Mouse (Mus musculus) stomach, embryonic 15.5 days (tissue): ENCODE data around the gene Csnk1e. TPM values are rescaled to one million over a fixed set of nuclear protein-coding genes. Genes with fewer than 3 reads are reported as not detected.

Experiments
- ATAC-seq: fragments of 200-750 bp; cut with Nextera tagmentation; 2 replicates; pipeline ENCODE4 v1.8.0; 2017; ENCODE audit warnings: low read depth, moderate number of reproducible peaks, moderate TSS enrichment; ENCODE audit not compliant: insufficient read depth, low FRiP score
- H3K27ac ChIP-seq: fragments of 300-500 bp; sonication (generic); 2 replicates; pipeline ENCODE4 v1.5.1; 2015; ENCODE audit warnings: mild to moderate bottlenecking, inconsistent platforms
- H3K27me3 ChIP-seq: fragments of 300-500 bp; sonication (generic); replicated peaks from 2 replicates; pipeline ENCODE4 v1.6.1; 2015; ENCODE audit warnings: inconsistent platforms
- H3K36me3 ChIP-seq: fragments of 300-500 bp; sonication (generic); 2 replicates; pipeline ENCODE4 v1.6.1; 2015; ENCODE audit warnings: inconsistent platforms
- H3K4me1 ChIP-seq: fragments of 300-500 bp; sonication (generic); 2 replicates; pipeline ENCODE4 v1.6.1; 2015; ENCODE audit warnings: inconsistent platforms
- H3K4me2 ChIP-seq: fragments of 300-500 bp; sonication (generic); 2 replicates; pipeline ENCODE4 v1.6.1; 2015; ENCODE audit warnings: mild to moderate bottlenecking, inconsistent platforms
- H3K4me3 ChIP-seq: fragments of 300-500 bp; sonication (generic); replicated peaks from 2 replicates; pipeline ENCODE4 v1.5.1; 2015; ENCODE audit warnings: inconsistent platforms
- H3K9ac ChIP-seq: fragments of 300-500 bp; sonication (generic); 2 replicates; pipeline ENCODE4 v1.6.1; 2015; ENCODE audit warnings: inconsistent platforms
- H3K9me3 ChIP-seq: fragments of 300-500 bp; sonication (generic); 2 replicates; pipeline ENCODE4 v1.6.1; 2016; ENCODE audit warnings: inconsistent platforms
- WGBS: fragments of 180-500 bp; shearing (Covaris S2); methylation state at CpG from one replicate; pipeline ENCODE4 v1.1.7; 2015; 5-methylcytosine and 5-hydroxymethylcytosine counted together
- polyA plus RNA-seq: library from polyadenylated mRNA; unstranded; fragments of >200 nt; fragmentation: Nextera tagmentation; extraction: Ambion mirVana; gene quantifications from 2 replicates; pipeline ENCODE4 v1.2.1, GENCODE M21; 2015

Csnk1e gene
- polyA plus RNA-seq, 1 experiment from 2014 or later: 66.0 TPM

DNA sequence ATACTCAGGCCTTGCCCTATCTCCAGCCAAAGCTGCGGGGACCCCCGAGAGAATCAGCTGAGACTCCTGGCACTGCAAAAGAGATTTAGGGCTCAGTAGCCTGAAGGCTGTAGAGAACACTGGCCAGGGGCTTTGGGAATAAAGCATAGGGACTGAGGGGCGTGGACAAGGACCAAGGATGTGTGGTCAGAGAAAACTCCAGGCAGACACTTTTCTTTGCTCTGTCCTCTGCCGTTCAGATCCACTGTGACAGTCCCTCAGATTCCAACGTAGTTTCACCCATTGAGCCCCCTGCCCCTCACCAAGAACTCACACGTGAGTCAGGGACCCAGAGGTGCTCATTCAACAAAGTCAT, 13.1 kb downstream of the Csnk1e start:
- ATAC-seq: 0 out of 2 replicates have a peak, but pooled peaks have one; percentile 7
- Histone ChIP-seq H3K4me1 (peaks cover 32% of the 10 kb centered on the region), H3K36me3 (no peaks in the 10 kb centered on the region), H3K27me3 (no peaks in the 10 kb centered on the region), H3K4me3 (peak overlapping the region; percentile 87), H3K4me2 (peak overlapping the region; percentile 65), H3K9me3 (no peaks in the 10 kb centered on the region), H3K9ac (peak overlapping the region; percentile 96; the same call in 1 of the 2 replicates), H3K27ac (peak overlapping the region; percentile 94)
- 7% methylated on average over 6 of the region's 6 CpGs for WGBS

DNA sequence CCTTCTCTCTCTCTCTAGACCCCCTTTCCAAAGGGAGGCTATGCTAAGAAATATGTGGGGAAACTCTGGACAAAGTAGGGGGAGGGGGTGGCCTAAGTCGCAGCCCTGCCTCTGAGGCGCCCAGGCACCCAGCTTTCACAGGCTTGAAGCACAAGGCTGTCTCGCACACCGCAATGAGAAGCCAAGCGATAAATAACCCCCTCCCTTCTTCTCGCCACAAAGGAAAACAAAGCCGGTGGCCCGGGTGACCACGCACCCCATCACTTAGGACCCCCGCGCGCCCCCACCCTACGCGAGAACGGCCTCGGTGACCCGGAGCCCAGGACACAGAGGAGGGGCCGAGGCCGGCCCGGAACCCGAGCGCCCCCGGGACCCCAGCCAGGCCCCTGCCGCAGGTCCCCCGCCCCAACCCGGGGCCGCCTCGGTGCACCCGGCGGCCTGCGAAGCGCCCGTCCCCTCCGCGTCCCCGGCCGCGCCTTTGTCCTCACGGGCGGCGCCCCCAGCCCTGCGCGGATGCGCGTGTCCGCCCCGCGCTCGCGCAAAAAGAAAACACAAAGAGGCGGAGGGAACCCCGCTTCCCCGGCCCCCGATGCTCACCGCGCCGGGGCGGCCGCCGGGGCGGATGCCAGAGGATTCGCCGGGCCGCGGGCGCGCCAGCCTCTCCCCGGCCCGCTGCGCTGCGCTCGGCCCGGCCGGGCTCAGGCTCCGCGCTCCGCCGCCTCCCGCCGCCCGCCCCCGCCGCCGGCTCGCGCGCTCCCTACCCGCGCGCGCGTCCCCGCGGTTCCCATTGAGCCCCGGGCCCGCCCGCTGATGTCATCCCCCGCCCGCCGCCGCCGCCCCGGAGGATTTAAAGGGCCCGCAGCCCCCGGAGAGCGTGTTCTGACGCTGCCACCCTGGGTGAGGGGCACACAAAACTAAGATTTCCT, 13.8 kb downstream of the Csnk1e start:
- Histone ChIP-seq H3K4me2 (peak overlapping the region; percentile 65), H3K27me3 (no peaks in the 10 kb centered on the region), H3K9me3 (no peaks in the 10 kb centered on the region), H3K4me1 (peaks cover 37% of the 10 kb centered on the region), H3K27ac (peak overlapping the region; percentile 94), H3K9ac (peak overlapping the region; percentile 96), H3K4me3 (peak overlapping the region; percentile 87), H3K36me3 (no peaks in the 10 kb centered on the region)
- ATAC-seq: peak; percentile 52; the same call in 1 of the 2 replicates
- WGBS: under 1% methylated on average over 69 of the region's 107 CpGs

DNA sequence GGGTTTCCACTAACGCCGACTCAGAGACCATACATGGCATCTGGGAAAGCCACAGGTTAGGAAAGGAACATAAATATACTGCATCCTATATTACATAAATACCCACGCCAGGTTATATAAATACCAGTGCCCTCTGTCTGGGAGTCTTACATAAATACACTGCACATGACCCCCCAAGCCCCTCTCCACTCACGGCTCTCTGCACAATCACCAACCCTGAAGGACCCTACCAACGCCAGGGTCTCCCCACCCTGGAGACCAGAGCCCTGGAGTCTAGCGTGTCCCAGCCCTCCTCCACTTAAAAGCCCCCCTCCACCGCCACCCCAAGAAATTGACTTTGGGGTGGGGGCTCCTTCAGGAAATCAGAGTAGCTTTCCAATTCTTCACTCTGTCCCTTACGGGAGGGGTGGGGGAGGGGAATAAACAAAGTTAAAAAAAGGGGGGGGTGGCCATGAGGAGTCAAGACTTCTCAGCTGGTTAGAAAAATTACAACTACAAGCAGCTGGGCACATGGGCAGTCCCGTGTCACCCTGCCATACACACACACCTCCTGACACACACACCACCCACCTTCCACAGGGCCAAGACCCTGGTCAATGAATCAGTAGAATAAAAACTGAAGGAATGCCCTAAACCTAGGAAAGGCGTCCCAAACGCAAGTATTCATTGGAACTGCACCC, 14.6 kb downstream of the Csnk1e start:
- Histone ChIP-seq H3K9ac (peak overlapping the region; percentile 96), H3K4me3 (peak overlapping the region; percentile 87), H3K36me3 (0 out of 2 replicates have a peak, but pooled peaks cover under 1% of the 10 kb centered on the region), H3K27ac (peak overlapping the region; percentile 94), H3K4me1 (peaks cover 45% of the 10 kb centered on the region), H3K4me2 (peak overlapping the region; percentile 65), H3K27me3 (no peaks in the 10 kb centered on the region), H3K9me3 (no peaks in the 10 kb centered on the region)
- WGBS: 12% methylated on average over 11 of the region's 11 CpGs
- no peak for ATAC-seq

DNA sequence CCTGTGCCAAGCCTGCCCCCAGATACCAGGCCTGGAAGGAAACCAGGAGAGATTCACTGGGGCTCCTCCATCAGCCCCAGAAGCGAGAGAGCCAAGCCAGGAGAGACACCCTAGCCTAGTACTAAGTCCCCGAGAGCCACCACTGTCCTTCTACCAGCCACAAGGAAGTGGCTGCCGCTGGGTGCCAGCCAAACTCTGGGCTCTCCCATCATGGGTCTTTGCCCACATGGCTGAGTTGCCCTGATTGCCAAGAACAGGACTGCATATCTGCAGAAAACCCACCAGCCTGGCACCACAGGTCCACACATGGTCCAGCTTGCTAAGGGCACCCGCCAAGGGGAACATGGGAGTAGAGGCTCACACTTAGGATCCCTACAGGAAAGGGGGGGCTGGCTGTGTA, 15.1 kb downstream of the Csnk1e start:
- ATAC-seq: no peak
- no peaks in the 10 kb centered on the region for H3K9me3 ChIP-seq
- WGBS: 67% methylated on average over 4 of the region's 4 CpGs
- no peak overlapping the region for H3K27ac ChIP-seq
- no peaks in the 10 kb centered on the region for H3K27me3 ChIP-seq
- peaks cover 50% of the 10 kb centered on the region for H3K4me1 ChIP-seq
- H3K4me3 ChIP-seq: peak overlapping the region; percentile 87
- H3K36me3 ChIP-seq: peaks cover 6% of the 10 kb centered on the region; the same call in 1 of the 2 replicates
- peak overlapping the region; percentile 65 for H3K4me2 ChIP-seq
- no peak overlapping the region for H3K9ac ChIP-seq

DNA sequence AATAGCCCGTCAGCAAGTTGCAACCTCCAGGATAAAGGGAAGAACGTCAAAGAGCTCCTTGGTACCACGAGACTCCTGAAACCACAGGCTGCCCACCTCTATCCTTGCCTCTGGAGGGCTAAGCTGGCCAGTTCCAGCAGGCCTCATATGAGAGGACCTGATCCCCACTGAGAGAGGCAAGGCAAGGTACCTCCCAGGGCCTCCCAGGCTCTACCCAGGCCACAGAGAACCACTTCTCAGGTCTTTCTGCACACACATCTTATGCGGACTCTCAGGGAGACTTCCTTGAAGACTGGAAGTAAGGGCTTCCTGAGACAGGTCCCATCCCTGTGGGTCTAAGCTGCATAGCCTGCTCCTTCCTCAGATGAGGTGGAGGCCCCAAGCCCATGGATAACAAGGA, 16.0 kb downstream of the Csnk1e start:
- H3K9ac ChIP-seq: no peak overlapping the region
- H3K4me3 ChIP-seq: no peak overlapping the region; the same call in 1 of the 2 replicates
- no peaks in the 10 kb centered on the region for H3K9me3 ChIP-seq
- ATAC-seq: no peak
- 0 out of 2 replicates have a peak overlapping the region, but pooled peaks have one; percentile 65 for H3K4me2 ChIP-seq
- WGBS: 69% methylated on average over 4 of the region's 4 CpGs
- H3K36me3 ChIP-seq: peaks cover 10% of the 10 kb centered on the region; the same call in 1 of the 2 replicates
- peaks cover 53% of the 10 kb centered on the region for H3K4me1 ChIP-seq
- no peaks in the 10 kb centered on the region for H3K27me3 ChIP-seq
- no peak overlapping the region for H3K27ac ChIP-seq

DNA sequence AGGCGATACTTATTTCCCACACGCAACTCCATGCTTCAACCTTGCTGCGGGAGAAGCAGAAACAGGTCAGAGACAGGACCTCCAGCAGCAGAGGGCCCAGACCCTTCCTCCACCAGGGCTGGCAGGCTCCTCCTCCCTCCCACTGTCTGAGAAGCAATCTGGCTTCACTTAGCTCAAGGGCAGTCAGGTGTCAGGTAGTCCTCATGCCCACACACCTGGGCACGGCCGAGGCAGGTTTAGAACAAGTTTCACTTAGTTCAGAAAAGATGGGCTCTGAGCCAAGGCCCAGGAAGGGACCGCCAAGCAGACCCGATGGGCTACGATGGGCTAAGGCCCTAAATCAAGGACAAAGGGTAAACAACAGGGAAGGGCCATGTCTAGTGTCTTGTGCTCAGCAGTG, 16.6 kb downstream of the Csnk1e start:
- no peaks in the 10 kb centered on the region for H3K27me3 ChIP-seq
- peaks cover 12% of the 10 kb centered on the region; the same call in 1 of the 2 replicates for H3K36me3 ChIP-seq
- no peak overlapping the region for H3K27ac ChIP-seq
- H3K4me2 ChIP-seq: 0 out of 2 replicates have a peak overlapping the region, but pooled peaks have one; percentile 4
- H3K4me1 ChIP-seq: peaks cover 53% of the 10 kb centered on the region
- WGBS: 59% methylated on average over 8 of the region's 8 CpGs
- H3K9ac ChIP-seq: no peak overlapping the region
- no peak overlapping the region for H3K4me3 ChIP-seq
- no peaks in the 10 kb centered on the region for H3K9me3 ChIP-seq
- no peak for ATAC-seq

DNA sequence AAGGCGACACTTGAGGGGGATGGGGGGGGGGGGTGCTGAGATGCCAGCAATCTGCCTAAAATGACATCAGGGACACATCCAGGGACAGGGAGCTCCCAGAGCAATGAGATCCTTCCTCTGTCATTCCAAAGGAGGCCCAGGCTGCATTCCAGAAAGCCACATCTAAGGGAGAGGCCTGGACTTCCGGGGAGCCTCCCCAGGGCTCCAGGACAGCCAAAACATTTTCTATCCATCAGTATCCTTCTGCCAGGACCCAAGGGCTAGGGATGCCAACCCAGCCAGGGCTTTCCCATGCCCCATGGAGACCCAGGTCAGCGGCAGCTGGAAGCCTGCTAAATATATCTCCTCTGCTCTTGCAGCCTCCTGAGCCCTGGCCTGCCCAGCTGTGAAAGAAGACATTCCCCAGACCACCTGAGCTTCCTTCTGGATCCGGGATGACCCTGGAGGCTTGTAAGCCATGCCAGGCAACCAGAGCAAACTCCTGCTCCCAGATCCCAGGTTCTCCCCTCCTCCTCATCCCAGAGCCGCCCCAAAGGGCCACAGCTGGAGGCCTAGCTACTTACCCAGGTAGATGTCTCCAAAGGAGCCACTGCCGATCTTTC, 17.1 kb downstream of the Csnk1e start:
- H3K27ac ChIP-seq: no peak overlapping the region
- no peak for ATAC-seq
- H3K27me3 ChIP-seq: no peaks in the 10 kb centered on the region
- no peak overlapping the region for H3K9ac ChIP-seq
- H3K4me2 ChIP-seq: 0 out of 2 replicates have a peak overlapping the region, but pooled peaks have one; percentile 4
- H3K4me3 ChIP-seq: no peak overlapping the region
- peaks cover 53% of the 10 kb centered on the region for H3K4me1 ChIP-seq
- WGBS: 71% methylated on average over 6 of the region's 6 CpGs
- H3K36me3 ChIP-seq: peaks cover 12% of the 10 kb centered on the region; the same call in 1 of the 2 replicates
- H3K9me3 ChIP-seq: no peaks in the 10 kb centered on the region

DNA sequence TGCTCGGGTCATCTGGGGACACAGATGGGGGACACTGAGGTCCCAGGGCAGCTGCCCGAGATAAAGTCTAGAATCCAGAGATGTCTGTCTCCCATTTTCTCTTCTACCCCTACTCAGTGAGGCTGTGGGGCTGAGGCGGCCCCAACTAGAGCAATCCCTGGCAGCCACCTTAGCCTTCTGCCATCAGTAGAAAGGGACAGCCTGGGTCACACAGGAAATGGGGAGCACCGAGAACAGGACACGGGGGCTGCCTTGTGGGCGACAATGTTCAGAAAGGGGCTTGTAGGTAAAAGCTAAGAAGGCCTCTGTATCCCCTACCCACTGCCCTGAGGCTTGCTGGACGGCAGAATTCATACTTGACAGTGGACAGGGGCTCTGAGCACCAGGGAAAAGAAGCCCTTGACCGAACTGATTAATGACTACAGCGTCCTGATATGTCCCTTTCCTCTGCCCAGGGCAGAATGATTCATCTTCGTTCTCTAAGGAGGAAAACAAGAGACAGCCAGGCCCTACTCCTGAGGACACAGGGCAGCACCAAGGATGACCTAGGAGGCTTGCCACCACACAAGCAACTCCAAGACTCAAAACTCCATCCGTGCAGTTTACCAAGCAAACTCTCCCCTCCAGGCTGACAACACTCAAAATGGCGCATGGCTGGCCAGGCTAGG, 17.7 kb downstream of the Csnk1e start:
- Histone ChIP-seq H3K27ac (no peak overlapping the region), H3K36me3 (peaks cover 12% of the 10 kb centered on the region; the same call in 1 of the 2 replicates), H3K4me3 (no peak overlapping the region), H3K4me1 (peaks cover 53% of the 10 kb centered on the region), H3K27me3 (no peaks in the 10 kb centered on the region), H3K4me2 (no peak overlapping the region), H3K9me3 (no peaks in the 10 kb centered on the region), H3K9ac (no peak overlapping the region)
- WGBS: 81% methylated on average over 12 of the region's 12 CpGs
- ATAC-seq: no peak

DNA sequence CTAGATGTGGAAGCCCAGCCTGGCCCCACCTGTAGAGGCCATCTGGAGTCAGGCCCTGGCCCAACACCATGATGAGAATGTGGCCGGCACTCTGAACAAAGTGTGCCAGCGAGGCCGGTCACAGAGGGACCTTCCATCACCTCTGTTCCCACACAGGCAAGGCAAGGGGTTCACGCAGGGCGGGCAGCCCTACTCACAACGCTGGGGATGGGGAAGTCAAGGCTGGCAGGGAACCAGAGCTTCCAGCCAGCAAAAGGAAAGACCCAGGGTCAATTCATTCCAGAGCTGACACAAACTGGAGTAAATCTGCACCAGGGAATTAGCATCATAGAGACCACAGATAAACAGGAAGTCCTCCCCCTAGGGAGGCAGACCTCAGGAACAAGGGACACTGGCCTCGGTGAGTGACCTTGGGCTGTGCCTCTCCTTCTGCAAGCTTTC, 18.9 kb downstream of the Csnk1e start:
- Histone ChIP-seq H3K27ac (no peak overlapping the region), H3K9me3 (no peaks in the 10 kb centered on the region), H3K4me2 (no peak overlapping the region), H3K27me3 (no peaks in the 10 kb centered on the region), H3K36me3 (peaks cover 15% of the 10 kb centered on the region), H3K4me1 (peaks cover 48% of the 10 kb centered on the region), H3K4me3 (no peak overlapping the region), H3K9ac (no peak overlapping the region)
- 62% methylated on average over 7 of the region's 7 CpGs for WGBS
- ATAC-seq: no peak

DNA sequence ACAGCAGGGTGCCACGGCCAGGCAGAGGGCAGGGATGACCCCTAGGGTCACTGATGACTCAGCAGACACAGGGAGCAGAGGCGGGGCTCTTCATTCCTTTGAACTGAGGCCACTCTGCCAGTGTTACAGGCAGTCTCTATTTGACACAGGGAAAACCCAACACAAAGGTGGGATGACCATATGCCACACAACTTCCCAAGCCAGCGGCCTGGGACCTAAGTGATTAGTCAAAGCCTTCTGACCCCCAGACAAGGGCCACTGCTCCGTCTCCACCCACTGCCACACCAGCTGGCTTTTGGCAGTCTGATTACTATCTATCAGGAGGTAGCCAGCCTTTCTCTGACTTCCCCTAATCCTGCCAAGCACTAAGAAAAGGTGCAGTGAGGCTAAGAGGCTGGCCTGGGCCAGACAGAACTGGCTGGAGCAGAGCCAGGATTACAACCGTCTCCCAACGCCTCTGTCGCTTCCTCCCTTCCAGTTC, 20.1 kb downstream of the Csnk1e start:
- Histone ChIP-seq H3K4me2 (no peak overlapping the region), H3K27ac (no peak overlapping the region), H3K9ac (no peak overlapping the region), H3K27me3 (no peaks in the 10 kb centered on the region), H3K4me3 (no peak overlapping the region), H3K36me3 (peaks cover 20% of the 10 kb centered on the region), H3K9me3 (no peaks in the 10 kb centered on the region), H3K4me1 (peaks cover 42% of the 10 kb centered on the region)
- ATAC-seq: no peak
- 36% methylated on average over 7 of the region's 7 CpGs for WGBS

DNA sequence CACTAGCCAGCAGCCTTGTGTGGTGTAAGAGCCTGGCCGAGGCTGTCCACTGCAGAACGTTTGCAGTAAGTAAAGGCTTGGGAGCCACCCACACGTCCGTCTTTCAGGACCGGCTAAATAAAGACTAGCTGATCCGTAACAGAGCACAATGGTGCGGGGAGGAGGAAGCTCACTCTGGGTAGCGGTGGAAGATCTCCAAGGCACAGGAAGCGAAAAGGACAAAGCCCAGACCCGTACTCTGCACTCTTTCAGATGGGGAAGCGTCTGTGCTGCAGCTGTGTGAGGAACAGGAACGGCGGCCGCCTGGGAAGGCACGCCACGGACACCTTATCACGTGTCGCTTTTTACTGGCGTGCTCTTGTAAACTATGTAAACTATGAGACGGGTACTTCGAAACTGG, 22.5 kb downstream of the Csnk1e start:
- Histone ChIP-seq H3K36me3 (peaks cover 33% of the 10 kb centered on the region), H3K4me1 (peaks cover 21% of the 10 kb centered on the region)
- WGBS: 37% methylated on average over 21 of the region's 21 CpGs

More for the DNA sequence above, 22.5 kb downstream of the Csnk1e start:
- Histone ChIP-seq H3K9ac (no peak overlapping the region), H3K27ac (peak overlapping the region; percentile 81), H3K9me3 (no peaks in the 10 kb centered on the region), H3K27me3 (no peaks in the 10 kb centered on the region), H3K4me2 (no peak overlapping the region), H3K4me3 (no peak overlapping the region)
- ATAC-seq: peak; percentile 56; the same call in 1 of the 2 replicates
